Mouse (Mus musculus) heart, adult 2 months (tissue): ENCODE measurements at regions not wholly inside any gene's neighbourhood (a gene's known extent, or its start where the extent isn't known, plus 50 kb on each side); places are given as distances from the start of the nearest gene placed in this dataset.

ENCODE experiments used
- CTCF ChIP-seq: fragments of 200-600 bp; IDR thresholded peaks from 2 replicates; pipeline ENCODE4 v1.8.1; 2022; ENCODE audit warnings: antibody characterized with exemption, mild to moderate bottlenecking, moderate library complexity
- EP300 ChIP-seq: fragments of 200-500 bp; IDR thresholded peaks from 2 replicates; pipeline ENCODE4 v1.6.1; 2011; ENCODE audit warnings: low read depth, low read length, control low read depth; ENCODE audit not compliant: insufficient read depth
- POLR2A ChIP-seq: fragments of 200-500 bp; IDR thresholded peaks from 2 replicates; pipeline ENCODE4 v1.6.1; 2011; ENCODE audit warnings: mild to moderate bottlenecking, low read depth, low read length, control low read depth; ENCODE audit not compliant: insufficient read depth

DNA sequence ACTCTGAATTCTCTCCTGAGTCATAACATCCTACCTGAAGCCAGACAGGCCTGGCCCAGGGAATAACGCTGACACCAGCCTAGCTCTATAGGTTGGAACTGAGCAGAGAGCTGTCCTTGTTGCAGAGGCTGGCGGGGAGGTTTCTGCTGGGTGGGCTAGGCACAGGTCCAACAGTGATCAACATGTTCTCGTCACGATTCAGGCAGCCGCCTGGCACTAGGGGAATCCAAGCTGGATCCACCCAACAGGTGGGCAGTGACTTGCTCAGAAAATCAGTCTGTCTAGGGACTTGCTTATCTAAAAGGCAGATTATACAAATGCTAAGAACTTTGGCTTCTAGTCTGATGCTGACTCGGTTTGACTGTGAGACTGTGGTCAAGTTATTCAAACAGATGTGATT lies 648.2 kb downstream of the Inhba start:
- TF ChIP-seq POLR2A: no peak
- no peak for TF ChIP-seq CTCF
- no peak for TF ChIP-seq EP300
